In the genomic region with DNA sequence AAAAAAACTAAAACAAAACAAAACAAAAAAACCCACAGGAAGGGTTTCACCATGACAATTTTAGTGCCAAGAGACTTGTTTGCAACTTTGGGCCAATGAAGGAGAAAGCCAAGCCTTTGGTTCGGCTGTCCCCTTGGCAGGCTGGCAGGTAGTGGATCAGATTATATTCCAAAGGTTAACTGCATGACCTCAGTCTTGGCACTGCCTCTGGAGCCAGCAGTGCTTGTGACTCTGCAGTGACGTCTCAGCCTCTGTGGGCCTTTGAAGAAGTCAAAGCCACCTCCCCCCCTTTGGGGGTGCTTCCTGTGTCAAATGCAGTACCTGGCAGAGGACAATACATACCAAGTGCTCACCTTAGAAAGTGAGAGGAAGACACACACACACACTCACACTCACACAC, we compare ENCODE assay signal across 9 mouse cellular contexts. TPM values are rescaled to one million over a fixed set of nuclear protein-coding genes. Genes with fewer than 3 reads are reported as not detected.
A peak's percentile ranks its signal among the peaks of the same experiment; 100 is the strongest.
DNase-seq lines count a peak whose midpoint lies in the region; TF ChIP-seq lines count a peak whose summit lies in the region.
"Had no signal": no experiment of that assay in that cellular context is flagged by ENCODE, and none has a peak within 500 bp of the region (broad histone marks: within the 10 kb centered on the region; RNA-seq: fewer than 3 reads in every experiment).

No protein-coding gene starts in this region.

- intact Hi-C loops in gastrocnemius, postnatal 36 days (cut with DNase I), result no loop called here

- DNase-seq in cerebellum, adult 2 months, result peak; percentile 44 to 63
- no peak for DNase-seq in cerebellum, postnatal 4 days (ENCODE audit: low spot score in 2 of 2)
- peak; percentile 94 for DNase-seq in adipocyte (ENCODE audit: low spot score)
- DNase-seq in gastrocnemius, postnatal 36 days, result peak; percentile 49 to 64
- DNase-seq in lung, postnatal 36 days, result peak; percentile 85
- DNase-seq in frontal cortex, postnatal 10 days (ENCODE audit: low spot score in 2 of 2), result no peak
- no peak for DNase-seq in c-Kit-positive CD71-positive TER-119-positive erythroid progenitor cells, embryonic 14.5 days (ENCODE audit: low spot score)
- DNase-seq in testis, postnatal 14 days (ENCODE audit: low spot score), result no peak

- no peak for TF ChIP-seq CTCF in cerebellum, adult 2 months (IDR thresholded peaks at IDR 0.05; ENCODE audit: borderline replicate concordance, insufficient read depth, low read depth, low read length)

- peaks cover 23% of the 10 kb centered on the region for H3K4me1 ChIP-seq in cerebellum, adult 2 months (ENCODE audit: control insufficient read depth, insufficient read depth, low read length)

- H3K27me3 ChIP-seq in cerebellum, adult 2 months (ENCODE audit: control insufficient read depth, insufficient read depth, low read length), result no peaks in the 10 kb centered on the region
- H3K27me3 ChIP-seq: limb, embryonic 12.5 days had no signal

- 10% methylated on average over 2 of the region's 2 CpGs for WGBS in cerebellum, adult 2 months

- TF ChIP-seq POLR2A in cerebellum, adult 2 months (IDR thresholded peaks at IDR 0.05; ENCODE audit: borderline replicate concordance, insufficient read depth, low read length), result no peak

- H3K4me3 ChIP-seq in cerebellum, adult 2 months (replicated peaks; ENCODE audit: insufficient read depth, low read depth, low read length), result no peak overlapping the region
- H3K4me3 ChIP-seq: limb, embryonic 12.5 days had no signal

- peak overlapping the region; percentile 45; the same call in 1 of the 2 replicates for H3K27ac ChIP-seq in cerebellum, adult 2 months (ENCODE audit: insufficient read depth, low read length)
- H3K27ac ChIP-seq: limb, embryonic 12.5 days had no signal

RNA-seq across cellular contexts. Expression of gene Rock2, which starts 20.6 kb away (rescaled TPM):
- 37.5 and 39.1 TPM in 2 replicates for polyA plus RNA-seq in cerebellum, adult 2 months (2012; rRNA removed)
- 10 to 100 TPM; 75.7 to 78.2 TPM for total RNA-seq in gastrocnemius, postnatal 36 days (2021)

Comparison
In these comparisons a context has a peak if more than half of its experiments do, and no peak if none do; other contexts are left out.
1. DNase-seq: peak in cerebellum, adult 2 months (2 of 2), adipocyte (single experiment), gastrocnemius, postnatal 36 days (2 of 2) and lung, postnatal 36 days (single experiment); none in cerebellum, postnatal 4 days (0 of 2), frontal cortex, postnatal 10 days (0 of 2), c-Kit-positive CD71-positive TER-119-positive erythroid progenitor cells, embryonic 14.5 days (single experiment) and testis, postnatal 14 days (single experiment).